Mouse (Mus musculus): ENCODE data around the gene Cox8b. TPM values are rescaled to one million over a fixed set of nuclear protein-coding genes. Genes with fewer than 3 reads are reported as not detected.
A peak's percentile ranks its signal among the peaks of the same experiment; 100 is the strongest.

The Cox8b gene
- polyA plus RNA-seq, 1 experiment from 2014 or later, result not detected

DNA sequence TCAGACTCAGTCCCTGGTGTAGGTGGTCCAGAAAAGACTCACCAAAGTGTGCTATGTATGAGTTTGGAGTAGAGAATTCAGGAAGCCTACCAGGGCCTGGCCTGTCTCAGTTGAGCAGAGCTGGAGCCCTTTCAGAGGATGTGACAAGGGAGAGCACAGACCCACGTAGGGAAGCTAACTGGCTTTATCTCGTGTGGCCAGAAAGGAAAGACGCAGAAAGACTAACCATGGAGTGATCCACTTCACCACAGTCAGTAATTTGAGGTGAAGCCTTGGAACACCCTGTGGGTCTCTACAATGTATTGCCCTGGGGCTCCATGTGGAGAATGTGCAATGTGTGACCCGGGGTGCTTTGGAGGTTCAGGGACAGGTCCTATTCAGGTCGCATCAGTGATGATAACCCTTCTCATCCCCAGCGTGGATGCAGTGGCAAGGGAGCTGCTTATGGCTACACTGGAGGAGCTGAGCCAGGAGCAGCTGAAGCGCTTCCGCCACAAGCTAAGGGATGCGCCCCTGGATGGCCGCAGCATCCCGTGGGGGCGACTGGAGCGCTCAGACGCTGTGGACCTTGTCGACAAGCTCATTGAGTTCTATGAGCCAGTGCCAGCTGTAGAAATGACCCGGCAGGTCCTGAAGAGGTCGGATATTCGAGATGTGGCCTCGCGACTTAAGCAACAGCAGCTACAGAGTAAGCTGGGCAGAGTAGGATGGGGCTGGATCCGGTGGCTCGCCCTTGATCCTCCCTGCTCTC is 21.2 kb upstream of the Cox8b start:
- Histone ChIP-seq H3K9ac (replicated peaks; ENCODE audit: low read depth, low read length) (no peak overlapping the region), H3K9me3 (ENCODE audit: control insufficient read depth, low read length) (no peaks in the 10 kb centered on the region), H3K4me2 (ENCODE audit: low read depth, low read length) (no peak overlapping the region), H3K4me1 (ENCODE audit: control insufficient read depth, insufficient read depth, low read length) (peaks cover 8% of the 10 kb centered on the region; the same call in 1 of the 2 replicates), H3K27me3 (ENCODE audit: control insufficient read depth, insufficient read depth, low read length) (peaks cover 40% of the 10 kb centered on the region), H3K27ac (ENCODE audit: low read depth, low read length) (no peak overlapping the region), H3K4me3 (ENCODE audit: low read depth, low read length) (no peak overlapping the region), H3K36me3 (ENCODE audit: control insufficient read depth, insufficient read depth, low read length) (no peaks in the 10 kb centered on the region)
- WGBS, result 26% methylated on average over 22 of the region's 22 CpGs
- ATAC-seq (ENCODE audit: low read depth), result no peak

DNA sequence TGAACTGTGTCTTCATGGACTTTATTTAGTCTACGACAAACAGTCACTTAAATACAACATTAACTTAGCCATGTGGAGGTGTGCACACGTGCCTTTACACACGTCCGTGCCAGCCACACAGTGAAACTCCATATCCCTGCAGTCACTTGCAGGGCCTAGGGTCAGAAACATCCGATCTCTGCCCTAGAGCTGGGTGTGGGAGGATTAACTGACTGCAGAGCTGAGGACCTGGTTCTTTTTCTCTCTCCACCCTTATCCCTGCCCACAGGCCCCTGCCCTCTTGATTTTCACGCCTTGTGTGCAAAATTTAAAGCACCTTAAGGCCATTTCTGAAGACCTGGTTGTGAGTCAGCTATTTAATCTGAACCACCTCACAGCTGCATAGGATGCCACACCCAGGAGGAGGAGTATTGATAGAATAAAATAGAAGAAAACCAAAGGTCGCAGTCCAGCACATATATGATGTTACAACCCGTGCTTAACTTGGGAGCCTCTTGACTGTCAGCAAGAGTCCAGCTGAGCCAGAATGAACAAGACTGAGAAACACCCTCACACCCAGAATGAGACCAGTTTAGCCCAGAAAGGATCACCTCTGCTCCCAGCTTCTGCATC is 20.3 kb upstream of the Cox8b start, which contains the start of gene Nlrp6:
Nlrp6 (plus strand) TSS at position 485 of the 612 bp plus-strand sequence.
- no peak for ATAC-seq (ENCODE audit: low read depth)
- H3K9ac ChIP-seq (replicated peaks; ENCODE audit: low read depth, low read length), result no peak within 1 kb of the TSS
- no peak within 1 kb of the TSS for H3K4me3 ChIP-seq (ENCODE audit: low read depth, low read length)
- H3K4me2 ChIP-seq (ENCODE audit: low read depth, low read length), result no peak within 1 kb of the TSS
- H3K36me3 ChIP-seq (ENCODE audit: control insufficient read depth, insufficient read depth, low read length), result no peaks in the 10 kb centered on the region
- no peaks in the 10 kb centered on the region for H3K9me3 ChIP-seq (ENCODE audit: control insufficient read depth, low read length)
- WGBS, result 84% methylated on average over 8 of the region's 8 CpGs
- H3K27me3 ChIP-seq (ENCODE audit: control insufficient read depth, insufficient read depth, low read length), result peaks cover 40% of the 10 kb centered on the region
- H3K4me1 ChIP-seq (ENCODE audit: control insufficient read depth, insufficient read depth, low read length), result peaks cover 8% of the 10 kb centered on the region; the same call in 1 of the 2 replicates
- H3K27ac ChIP-seq (ENCODE audit: low read depth, low read length), result no peak within 1 kb of the TSS

DNA sequence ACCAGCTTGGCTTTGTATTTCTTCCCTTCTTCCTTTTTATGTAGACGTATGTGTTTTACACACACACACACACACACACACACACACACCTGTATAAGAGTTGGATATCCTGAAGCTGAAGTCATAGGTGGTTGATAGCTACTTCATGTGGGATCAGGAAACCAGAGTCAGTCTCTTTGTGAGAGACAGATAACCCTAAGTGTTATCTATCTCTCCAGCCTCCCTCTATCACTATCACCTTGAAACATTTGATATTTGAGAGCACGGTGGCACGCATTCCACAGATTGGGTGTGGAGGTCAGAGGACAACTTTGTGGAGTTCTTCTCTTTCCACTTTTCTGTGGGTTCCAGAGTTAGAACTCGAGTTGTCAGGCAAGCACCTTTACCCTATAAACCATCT is 19.7 kb upstream of the Cox8b start:
- Histone ChIP-seq H3K27me3 (ENCODE audit: control insufficient read depth, insufficient read depth, low read length) (peaks cover 40% of the 10 kb centered on the region), H3K36me3 (ENCODE audit: control insufficient read depth, insufficient read depth, low read length) (no peaks in the 10 kb centered on the region)
- 85% methylated on average over 4 of the region's 4 CpGs for WGBS

DNA sequence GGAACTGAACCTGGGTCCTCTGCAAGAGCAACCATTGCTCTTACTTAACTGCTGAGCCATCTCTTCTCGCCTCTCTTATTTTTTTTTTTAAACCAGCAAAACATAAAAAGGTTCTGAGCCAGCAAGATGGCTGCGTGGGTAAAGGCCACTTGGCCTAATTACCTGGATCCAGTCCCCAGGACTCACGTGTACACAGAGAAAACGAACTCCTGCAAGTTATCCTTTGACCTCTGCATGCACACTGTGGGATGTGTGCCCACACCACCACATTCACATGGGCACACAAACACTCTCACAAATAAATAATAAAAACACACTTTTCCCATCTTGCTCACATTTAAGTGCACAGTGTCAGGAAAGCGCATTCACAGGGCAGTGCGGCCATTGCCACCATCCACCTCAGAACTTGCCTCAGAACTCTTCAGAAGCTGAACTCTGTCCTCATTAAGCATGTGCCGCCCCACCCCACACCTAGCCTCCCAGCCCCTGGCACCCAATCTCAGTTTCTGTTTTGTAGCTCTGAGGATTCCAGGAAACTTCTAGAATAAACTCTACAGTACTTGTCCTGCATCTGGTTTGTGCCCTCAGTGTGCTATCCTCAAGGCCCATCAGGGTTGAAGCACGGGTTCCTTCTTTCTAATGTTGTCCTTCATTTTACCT is 13.9 kb upstream of the Cox8b start:
- no peak overlapping the region for H3K4me2 ChIP-seq (ENCODE audit: low read depth, low read length)
- H3K27me3 ChIP-seq (ENCODE audit: control insufficient read depth, insufficient read depth, low read length), result no peaks in the 10 kb centered on the region
- no peak overlapping the region for H3K9ac ChIP-seq (replicated peaks; ENCODE audit: low read depth, low read length)
- WGBS, result 90% methylated on average over 8 of the region's 8 CpGs
- no peak overlapping the region for H3K4me3 ChIP-seq (ENCODE audit: low read depth, low read length)
- H3K36me3 ChIP-seq (ENCODE audit: control insufficient read depth, insufficient read depth, low read length), result no peaks in the 10 kb centered on the region
- H3K27ac ChIP-seq (ENCODE audit: low read depth, low read length), result no peak overlapping the region
- H3K9me3 ChIP-seq (ENCODE audit: control insufficient read depth, low read length), result no peaks in the 10 kb centered on the region
- no peak for ATAC-seq (ENCODE audit: low read depth)
- H3K4me1 ChIP-seq (ENCODE audit: control insufficient read depth, insufficient read depth, low read length), result no peaks in the 10 kb centered on the region

More for the DNA sequence above, 19.7 kb upstream of the Cox8b start:
- Histone ChIP-seq H3K27ac (ENCODE audit: low read depth, low read length) (no peak overlapping the region), H3K9me3 (ENCODE audit: control insufficient read depth, low read length) (no peaks in the 10 kb centered on the region), H3K4me1 (ENCODE audit: control insufficient read depth, insufficient read depth, low read length) (peaks cover 8% of the 10 kb centered on the region; the same call in 1 of the 2 replicates), H3K9ac (replicated peaks; ENCODE audit: low read depth, low read length) (no peak overlapping the region), H3K4me3 (ENCODE audit: low read depth, low read length) (no peak overlapping the region), H3K4me2 (ENCODE audit: low read depth, low read length) (no peak overlapping the region)
- no peak for ATAC-seq (ENCODE audit: low read depth)

DNA sequence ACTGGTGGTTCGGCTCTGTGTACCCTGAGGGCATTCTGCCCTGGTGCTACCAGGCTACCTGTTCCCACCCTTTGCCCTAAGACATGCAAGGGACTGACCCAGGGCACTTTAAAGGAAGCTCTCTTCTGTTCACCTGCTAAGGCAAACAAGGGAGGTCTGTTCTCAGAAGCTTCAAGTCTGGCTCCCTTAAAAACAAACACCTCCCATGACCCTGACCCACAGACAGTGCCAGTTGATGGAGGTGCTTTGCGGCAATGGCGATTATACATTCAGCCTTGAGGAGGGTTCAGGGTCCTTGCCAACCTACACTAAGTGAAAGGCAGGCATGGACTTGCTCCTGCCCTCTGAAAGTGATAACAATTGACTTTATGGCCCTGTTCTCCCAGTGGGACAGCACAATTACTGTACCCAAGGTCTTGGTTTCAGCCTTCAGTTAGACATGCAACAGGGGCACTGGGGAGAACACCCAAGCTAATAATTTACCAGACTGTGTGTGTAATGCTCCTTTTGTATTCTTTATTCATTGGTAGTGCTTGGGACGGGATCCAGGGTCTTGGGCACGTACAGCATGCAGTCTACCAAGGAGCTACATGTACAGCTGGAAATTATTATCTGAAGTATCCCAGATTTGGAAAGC is 12.7 kb upstream of the Cox8b start:
- 54% methylated on average over 5 of the region's 5 CpGs for WGBS
- ATAC-seq (ENCODE audit: low read depth), result no peak

GRCm38 (mm10) chr7:140912293-140912692 is 12.0 kb upstream of the Cox8b start:
- ATAC-seq (ENCODE audit: low read depth), result no peak
- H3K27ac ChIP-seq (ENCODE audit: low read depth, low read length), result no peak overlapping the region
- H3K9ac ChIP-seq (replicated peaks; ENCODE audit: low read depth, low read length), result no peak overlapping the region
- H3K4me3 ChIP-seq (ENCODE audit: low read depth, low read length), result no peak overlapping the region
- H3K36me3 ChIP-seq (ENCODE audit: control insufficient read depth, insufficient read depth, low read length), result no peaks in the 10 kb centered on the region
- 73% methylated on average over 3 of the region's 3 CpGs for WGBS
- H3K9me3 ChIP-seq (ENCODE audit: control insufficient read depth, low read length), result no peaks in the 10 kb centered on the region
- H3K4me1 ChIP-seq (ENCODE audit: control insufficient read depth, insufficient read depth, low read length), result 0 out of 2 replicates have a peak, but pooled peaks cover 3% of the 10 kb centered on the region
- no peak overlapping the region for H3K4me2 ChIP-seq (ENCODE audit: low read depth, low read length)
- no peaks in the 10 kb centered on the region for H3K27me3 ChIP-seq (ENCODE audit: control insufficient read depth, insufficient read depth, low read length)

More for the DNA sequence above, 12.7 kb upstream of the Cox8b start:
- H3K27me3 ChIP-seq (ENCODE audit: control insufficient read depth, insufficient read depth, low read length), result no peaks in the 10 kb centered on the region
- H3K27ac ChIP-seq (ENCODE audit: low read depth, low read length), result no peak overlapping the region
- no peaks in the 10 kb centered on the region for H3K9me3 ChIP-seq (ENCODE audit: control insufficient read depth, low read length)
- no peak overlapping the region for H3K4me2 ChIP-seq (ENCODE audit: low read depth, low read length)
- no peaks in the 10 kb centered on the region for H3K36me3 ChIP-seq (ENCODE audit: control insufficient read depth, insufficient read depth, low read length)
- no peak overlapping the region for H3K4me3 ChIP-seq (ENCODE audit: low read depth, low read length)
- H3K4me1 ChIP-seq (ENCODE audit: control insufficient read depth, insufficient read depth, low read length), result 0 out of 2 replicates have a peak, but pooled peaks cover 3% of the 10 kb centered on the region
- no peak overlapping the region for H3K9ac ChIP-seq (replicated peaks; ENCODE audit: low read depth, low read length)

DNA sequence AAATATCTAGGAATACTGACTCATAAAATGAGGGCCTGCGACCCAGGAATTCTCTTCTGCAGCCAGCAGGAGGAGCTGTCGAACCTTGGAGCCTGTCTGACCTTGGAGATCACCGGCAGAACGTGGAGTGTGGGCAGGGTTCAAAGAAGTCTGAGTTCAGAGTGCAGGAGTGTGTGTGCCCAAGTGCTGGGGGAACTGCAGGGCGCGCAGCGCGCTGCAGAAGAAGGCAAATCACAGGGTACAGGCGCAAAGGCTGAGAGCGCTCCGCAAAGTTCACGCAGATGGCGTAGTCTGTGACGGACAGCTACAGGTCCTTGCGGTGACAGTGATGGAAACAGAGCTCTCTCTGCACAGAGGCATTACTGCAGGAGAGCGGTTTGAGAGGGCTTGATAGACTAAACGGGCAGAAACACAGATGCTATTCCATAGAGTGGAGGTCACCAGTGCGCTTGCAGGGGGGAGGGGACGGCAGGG is 8.4 kb upstream of the Cox8b start:
- peak; percentile 76; the same call in 1 of the 2 replicates for ATAC-seq (ENCODE audit: low read depth)
- Histone ChIP-seq H3K36me3 (ENCODE audit: control insufficient read depth, insufficient read depth, low read length) (no peaks in the 10 kb centered on the region), H3K9ac (replicated peaks; ENCODE audit: low read depth, low read length) (0 out of 2 replicates have a peak overlapping the region, but pooled peaks have one; percentile 21), H3K9me3 (ENCODE audit: control insufficient read depth, low read length) (no peaks in the 10 kb centered on the region), H3K4me1 (ENCODE audit: control insufficient read depth, insufficient read depth, low read length) (0 out of 2 replicates have a peak, but pooled peaks cover 3% of the 10 kb centered on the region), H3K4me2 (ENCODE audit: low read depth, low read length) (peak overlapping the region; percentile 61), H3K27ac (ENCODE audit: low read depth, low read length) (no peak overlapping the region), H3K27me3 (ENCODE audit: control insufficient read depth, insufficient read depth, low read length) (no peaks in the 10 kb centered on the region), H3K4me3 (ENCODE audit: low read depth, low read length) (peak overlapping the region; percentile 22)
- 3% methylated on average over 19 of the region's 19 CpGs for whole genome bisulfite sequencing

DNA sequence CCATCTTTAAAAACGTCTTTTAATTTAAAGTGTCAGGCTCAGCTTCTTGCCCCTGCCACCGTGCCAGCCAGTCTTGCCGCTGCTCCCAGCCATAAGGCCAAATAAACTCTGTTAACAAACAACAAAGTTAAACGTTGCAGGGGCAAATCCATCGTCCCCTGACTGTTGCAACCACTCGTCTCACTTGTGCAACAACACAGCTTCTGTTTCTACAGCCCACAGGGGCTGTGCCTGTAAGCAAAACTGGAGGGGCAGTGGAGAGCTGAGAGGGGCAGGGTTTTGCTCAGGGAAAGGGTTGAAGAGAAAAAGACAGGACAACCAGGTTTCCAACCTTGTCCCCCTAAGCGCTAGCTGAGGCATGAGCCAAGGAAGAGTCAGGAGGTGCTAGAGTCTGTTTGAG is 7.9 kb upstream of the Cox8b start:
- Histone ChIP-seq H3K9ac (replicated peaks; ENCODE audit: low read depth, low read length) (no peak overlapping the region), H3K27ac (ENCODE audit: low read depth, low read length) (no peak overlapping the region), H3K36me3 (ENCODE audit: control insufficient read depth, insufficient read depth, low read length) (no peaks in the 10 kb centered on the region), H3K4me2 (ENCODE audit: low read depth, low read length) (no peak overlapping the region), H3K27me3 (ENCODE audit: control insufficient read depth, insufficient read depth, low read length) (no peaks in the 10 kb centered on the region), H3K4me1 (ENCODE audit: control insufficient read depth, insufficient read depth, low read length) (0 out of 2 replicates have a peak, but pooled peaks cover 3% of the 10 kb centered on the region), H3K9me3 (ENCODE audit: control insufficient read depth, low read length) (no peaks in the 10 kb centered on the region), H3K4me3 (ENCODE audit: low read depth, low read length) (no peak overlapping the region)
- WGBS, result 52% methylated on average over 7 of the region's 7 CpGs
- no peak for ATAC-seq (ENCODE audit: low read depth)
